Comparison of ENCODE assay signal across 21 mouse cellular contexts in the genomic region with DNA sequence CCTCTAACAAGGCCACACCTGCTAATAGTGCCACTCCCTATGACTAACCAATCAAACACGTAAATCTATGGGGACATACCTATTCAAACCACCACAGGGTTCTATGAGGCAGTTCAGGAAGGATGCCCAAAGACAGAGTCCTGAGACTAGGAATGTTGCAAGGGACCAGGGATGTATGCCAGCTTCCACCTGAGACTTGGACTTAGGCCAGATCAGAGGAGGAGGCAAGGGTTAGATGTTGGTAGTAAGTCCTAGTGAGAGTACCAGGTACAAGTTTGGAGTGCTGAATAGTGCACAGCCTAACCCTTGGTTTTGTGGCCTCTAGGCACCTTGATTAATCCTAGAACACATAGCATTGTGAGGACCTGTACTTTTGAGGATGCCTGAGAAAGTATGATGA. TPM values are rescaled to one million over a fixed set of nuclear protein-coding genes. Genes with fewer than 3 reads are reported as not detected.
"Had no signal": no experiment of that assay in that cellular context is flagged by ENCODE, and none has a peak within 500 bp of the region (broad histone marks: within the 10 kb centered on the region; RNA-seq: fewer than 3 reads in every experiment).

No protein-coding gene starts in this region.

- DNase-seq: kidney, postnatal 14 days; liver, embryonic 13.5 days; lung, adult 18-20 months; retina, postnatal 1 day; right cerebral cortex, postnatal 4 days; spleen, adult 18-20 months; thymus, adult 2 months; thymus, postnatal 36 days had no signal

- ATAC-seq: midbrain, embryonic 16.5 days had no signal

RNA-seq across cellular contexts. Expression of gene Myt1, which starts 10.5 kb away (rescaled TPM):
- total RNA-seq: megakaryocyte-erythroid progenitor cell, adult 5-6 weeks had no signal
- polyA plus RNA-seq: limb, embryonic 15.5 days; liver, embryonic 13.5 days had no signal

RNA-seq across cellular contexts. Expression of gene Lkaaear1, which starts 54.4 kb away (rescaled TPM):
- total RNA-seq: layer of hippocampus, adult 8-10 months; layer of hippocampus, postnatal 14 days; left cerebral cortex, adult 18-20 months; left cerebral cortex, postnatal 14 days; megakaryocyte-erythroid progenitor cell, adult 5-6 weeks had no signal
- polyA plus RNA-seq: large intestine, adult 2 months; limb, embryonic 11.5 days; limb, embryonic 15.5 days; liver, embryonic 13.5 days; lung, embryonic 16.5 days; midbrain, embryonic 12.5 days; midbrain, embryonic 16.5 days; neural tube, embryonic 13.5 days; stomach, embryonic 14.5 days; thymus, adult 2 months had no signal
